In genomic region chr14:78731852-78732616, GRCm38 (mm10) we compare ENCODE assay signal across 8 mouse cellular contexts. TPM values are rescaled to one million over a fixed set of nuclear protein-coding genes. Genes with fewer than 3 reads are reported as not detected.
DNase-seq lines count a peak whose midpoint lies in the region; ATAC-seq and TF ChIP-seq lines count a peak whose summit lies in the region.

No protein-coding gene starts in this region.

- H3K27me3 ChIP-seq in liver, postnatal 0 days (ENCODE audit: insufficient read depth, low read length) = peaks cover 20% of the 10 kb centered on the region

- WGBS in liver, postnatal 0 days (ENCODE audit: insufficient replicate concordance) = 2% methylated on average over 51 of the region's 90 CpGs
- WGBS in olfactory bulb, adult 2 months = 1% methylated on average over 87 of the region's 90 CpGs

- peak overlapping the region; percentile 68 for H3K27ac ChIP-seq in liver, postnatal 0 days (ENCODE audit: low read depth)
- H3K27ac ChIP-seq in olfactory bulb, adult 2 months (ENCODE audit: insufficient read depth, low read depth, low read length) = peak overlapping the region; percentile 51

- TF ChIP-seq CTCF in liver, postnatal 0 days (IDR thresholded peaks at IDR 0.05; ENCODE audit: low read depth) = 0 out of 2 replicates have a peak, but pooled peaks have one; percentile 11
- TF ChIP-seq CTCF in olfactory bulb, adult 2 months (IDR thresholded peaks at IDR 0.05; ENCODE audit: insufficient read depth, low read depth, low read length) = no peak

- peak overlapping the region; percentile 93 for H3K4me2 ChIP-seq in liver, postnatal 0 days (ENCODE audit: low read depth, low read length)

- ATAC-seq in liver, postnatal 0 days = peak; percentile 34

- TF ChIP-seq POLR2A in olfactory bulb, adult 2 months (IDR thresholded peaks at IDR 0.05; ENCODE audit: insufficient read depth, low read depth, low read length) = no peak

- H3K4me3 ChIP-seq in liver, postnatal 0 days (ENCODE audit: low read depth, low read length) = peak overlapping the region; percentile 67
- H3K4me3 ChIP-seq in olfactory bulb, adult 2 months (ENCODE audit: insufficient read depth, low read depth, low read length) = peak overlapping the region; percentile 67

- H3K9me3 ChIP-seq in liver, postnatal 0 days (ENCODE audit: low read length) = no peaks in the 10 kb centered on the region

- no peaks in the 10 kb centered on the region for H3K36me3 ChIP-seq in liver, postnatal 0 days (replicated peaks; ENCODE audit: insufficient read depth, low read length)

- H3K9ac ChIP-seq in liver, postnatal 0 days (replicated peaks) = peak overlapping the region; percentile 61

- DNase-seq in spleen, postnatal 10 days (ENCODE audit: low spot score in 2 of 2) = peak; percentile 13 to 29
- DNase-seq in spleen, postnatal 36 days (ENCODE audit: low spot score in 2 of 2) = no peak
- DNase-seq in cerebellum, postnatal 36 days = peak; percentile 26 to 41
- DNase-seq in heart, adult 18-20 months = peak; percentile 55 to 79
- peak; percentile 59 for DNase-seq in kidney, adult 11 months
- peak; percentile 35 for DNase-seq in liver, postnatal 0 days
- no peak for DNase-seq in natural killer cell, adult 2 months (ENCODE audit: low spot score in 2 of 2)

- TF ChIP-seq EP300 in liver, postnatal 0 days (IDR thresholded peaks at IDR 0.05; ENCODE audit: low read depth) = no peak

- peaks cover 12% of the 10 kb centered on the region for H3K4me1 ChIP-seq in liver, postnatal 0 days (ENCODE audit: insufficient read depth)
- H3K4me1 ChIP-seq in olfactory bulb, adult 2 months (ENCODE audit: control insufficient read depth, insufficient read depth, low read length) = peaks cover 14% of the 10 kb centered on the region

RNA-seq across cellular contexts. Expression of gene Dgkh, which starts 0.5 kb away (rescaled TPM):
- 1 to 10 TPM; 6.6 to 6.8 TPM for total RNA-seq in heart, adult 18-20 months (2021)
- 0.33 and 0.48 TPM in 2 replicates for polyA plus RNA-seq in liver, postnatal 0 days (2015; fragmentation: Nextera tagmentation; extraction: Ambion mirVana)
- polyA plus RNA-seq in olfactory bulb, adult 2 months (2012; ENCODE audit: insufficient read depth, insufficient read length, low replicate concordance, missing spikeins) = not detected in 2 replicates

Comparison
In these comparisons a context has a peak if more than half of its experiments do, and no peak if none do; other contexts are left out.
1. DNase-seq: peak in spleen, postnatal 10 days (2 of 2), cerebellum, postnatal 36 days (2 of 2), heart, adult 18-20 months (2 of 2), kidney, adult 11 months (single experiment) and liver, postnatal 0 days (single experiment); none in spleen, postnatal 36 days (0 of 2) and natural killer cell, adult 2 months (0 of 2).